Mouse (Mus musculus) kidney, adult 2 months (tissue): ENCODE results near the gene Plac8.

Experiments used
- CTCF ChIP-seq: fragments of 200-500 bp; conservative IDR thresholded peaks from 2 replicates; pipeline ENCODE4 v1.5.1; 2011; ENCODE audit warnings: low read depth, mild to moderate bottlenecking, control low read depth, low read length, moderate library complexity, mixed read lengths; ENCODE audit not compliant: insufficient read depth, insufficient read length
- POLR2A ChIP-seq: fragments of 200-500 bp; IDR thresholded peaks from one replicate; pipeline ENCODE4 v1.6.1; 2011; ENCODE audit warnings: low read depth, low read length, control low read depth

DNA sequence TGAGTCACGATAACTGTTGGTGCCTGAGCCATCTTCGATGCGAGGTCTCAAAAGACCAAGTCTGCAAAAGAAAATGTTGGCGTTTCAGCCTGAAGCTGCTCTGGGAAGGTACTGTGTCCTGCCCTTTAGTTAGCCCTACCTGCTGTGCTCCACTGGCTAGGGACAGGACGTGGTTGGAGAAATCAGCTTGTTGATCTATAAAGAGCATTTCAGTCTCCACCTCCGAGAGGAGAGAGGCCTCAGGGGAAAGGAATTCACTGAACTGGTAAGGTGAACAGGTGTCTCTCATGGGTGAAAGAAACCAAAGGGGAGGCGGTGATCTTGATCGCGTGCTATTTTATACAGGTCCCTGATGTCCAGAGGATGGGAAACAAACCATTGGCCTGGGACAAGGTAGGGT is 9.3 kb downstream of the Plac8 start:
- no peak for TF ChIP-seq CTCF
- no peak for TF ChIP-seq POLR2A
